Mouse (Mus musculus) testis, postnatal 14 days (tissue): ENCODE measurements around the gene Olfr1270.
"Not testable (repeated sequence)": the region's sequence is repeated elsewhere in the genome, so short reads cannot be mapped to it uniquely, and the experiment has no call there.

Source experiments
- DNase-seq: peaks from one replicate; pipeline ENCODE4 v3.0.0; 2021; ENCODE audit warnings: low spot score

Olfr1270 gene

GRCm38 (mm10) chr2:90152991-90153390, at the start of gene Olfr1270:
Gene Olfr1270 (minus strand): TSS chr2:90153091.
- DNase-seq: no peak

GRCm38 (mm10) chr2:90199606-90200005, 46.7 kb upstream of the Olfr1270 start:
- not testable (repeated sequence) for DNase-seq

GRCm38 (mm10) chr2:90195285-90195684, 42.4 kb upstream of the Olfr1270 start:
- not testable (repeated sequence) for DNase-seq

- DNase-seq: not testable (repeated sequence)
Observed at GRCm38 (mm10) chr2:90194750-90195149, 41.9 kb upstream of the Olfr1270 start.

- not testable (repeated sequence) for DNase-seq
Observed at GRCm38 (mm10) chr2:90187082-90187481, 34.2 kb upstream of the Olfr1270 start.

GRCm38 (mm10) chr2:90186082-90186481, 33.2 kb upstream of the Olfr1270 start:
- DNase-seq: not testable (repeated sequence)

GRCm38 (mm10) chr2:90153916-90154315, 1.0 kb upstream of the Olfr1270 start:
- DNase-seq: no peak

- no peak for DNase-seq
Observed at GRCm38 (mm10) chr2:90142196-90142595, 10.7 kb downstream of the Olfr1270 start, which contains the start of gene Olfr32. Gene Olfr32 (minus strand): TSS chr2:90142296.

GRCm38 (mm10) chr2:90121312-90121711, 31.6 kb downstream of the Olfr1270 start, which contains the start of gene Olfr1269:
Gene Olfr1269 (minus strand): TSS chr2:90121412.
- DNase-seq: no peak
